Mouse (Mus musculus): ENCODE measurements around the gene Dlk2.

DNA sequence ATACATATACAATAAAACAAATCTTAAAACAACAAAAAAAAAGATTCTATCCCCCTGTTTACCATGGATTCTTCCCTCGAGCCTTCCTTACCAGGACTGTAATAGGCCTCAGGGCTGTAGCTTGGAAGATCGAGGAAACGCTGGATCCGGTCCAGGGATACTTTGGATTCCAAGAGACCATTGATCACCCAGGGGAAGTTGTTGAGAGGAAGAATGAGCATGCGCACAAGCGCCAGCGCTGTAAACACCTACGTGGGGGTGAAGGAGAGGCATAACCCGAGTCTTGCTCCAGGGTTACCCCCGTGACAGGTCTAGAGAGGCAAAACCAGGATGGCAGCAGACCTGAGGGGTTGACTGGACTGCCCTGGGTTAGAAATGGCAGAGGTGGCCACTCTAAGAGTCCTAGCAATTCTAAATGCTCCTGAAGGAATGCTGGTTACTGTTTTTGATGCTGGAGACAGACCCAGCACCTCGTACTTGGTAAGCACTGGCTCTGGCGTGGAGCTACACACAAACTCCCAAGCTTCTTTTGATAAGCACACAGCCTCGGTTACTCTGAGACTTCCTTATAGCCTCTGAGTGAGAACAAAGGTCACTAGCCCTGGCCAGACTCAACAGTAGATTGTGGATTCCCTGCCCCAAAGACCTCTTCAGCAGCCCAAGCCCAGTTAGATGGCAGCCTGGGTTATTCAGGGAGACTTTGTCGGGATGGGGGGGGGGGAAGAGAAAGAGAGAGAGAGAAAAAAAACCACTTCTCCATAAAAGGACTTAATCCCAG is 25.0 kb downstream of the Dlk2 start:
- TF ChIP-seq CTCF (IDR thresholded peaks at IDR 0.05; ENCODE audit: low read depth), result no peak
- no peak for TF ChIP-seq EP300 (IDR thresholded peaks at IDR 0.05; ENCODE audit: low read depth)
